Mouse (Mus musculus) thymus, postnatal 0 days (tissue): ENCODE results near the gene Mcf2l. TPM values are rescaled to one million over a fixed set of nuclear protein-coding genes. Genes with fewer than 3 reads are reported as not detected.

Experiments used
- DNase-seq: peaks from one replicate; pipeline ENCODE4 v3.0.0-alpha.2; 2015; ENCODE audit warnings: low spot score
- polyA plus RNA-seq: library from polyadenylated mRNA; unstranded; fragments of >200 nt; fragmentation: Nextera tagmentation; extraction: Ambion mirVana; gene quantifications from 2 replicates; pipeline ENCODE4 v1.2.1, GENCODE M21; 2015

Gene Mcf2l
- polyA plus RNA-seq, 1 experiment from 2014 or later, result 4.8 TPM

DNA sequence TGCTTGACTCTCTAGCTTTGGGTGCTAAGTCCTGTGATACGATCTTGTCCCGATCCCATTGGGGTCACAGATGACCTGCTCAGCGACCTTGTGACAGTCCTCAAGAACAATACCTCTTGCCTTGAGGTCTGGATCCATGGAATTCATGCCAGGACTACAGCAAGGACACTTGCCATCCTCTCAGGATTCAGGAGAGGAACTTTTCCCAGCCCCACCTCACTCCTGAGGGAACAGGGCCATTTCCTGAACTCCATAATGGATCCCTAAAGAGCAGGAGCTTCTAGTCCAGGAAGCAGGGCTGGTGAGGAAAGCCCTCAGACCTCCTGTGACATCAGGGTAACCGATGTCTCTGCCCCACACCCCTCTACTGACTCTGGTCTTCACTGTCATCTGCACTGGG lies 34.1 kb downstream of the Mcf2l start:
- no peak for DNase-seq

- DNase-seq, result no peak
Measured at GRCm38 (mm10) chr8:12912011-12912410, 38.4 kb downstream of the Mcf2l start.

DNA sequence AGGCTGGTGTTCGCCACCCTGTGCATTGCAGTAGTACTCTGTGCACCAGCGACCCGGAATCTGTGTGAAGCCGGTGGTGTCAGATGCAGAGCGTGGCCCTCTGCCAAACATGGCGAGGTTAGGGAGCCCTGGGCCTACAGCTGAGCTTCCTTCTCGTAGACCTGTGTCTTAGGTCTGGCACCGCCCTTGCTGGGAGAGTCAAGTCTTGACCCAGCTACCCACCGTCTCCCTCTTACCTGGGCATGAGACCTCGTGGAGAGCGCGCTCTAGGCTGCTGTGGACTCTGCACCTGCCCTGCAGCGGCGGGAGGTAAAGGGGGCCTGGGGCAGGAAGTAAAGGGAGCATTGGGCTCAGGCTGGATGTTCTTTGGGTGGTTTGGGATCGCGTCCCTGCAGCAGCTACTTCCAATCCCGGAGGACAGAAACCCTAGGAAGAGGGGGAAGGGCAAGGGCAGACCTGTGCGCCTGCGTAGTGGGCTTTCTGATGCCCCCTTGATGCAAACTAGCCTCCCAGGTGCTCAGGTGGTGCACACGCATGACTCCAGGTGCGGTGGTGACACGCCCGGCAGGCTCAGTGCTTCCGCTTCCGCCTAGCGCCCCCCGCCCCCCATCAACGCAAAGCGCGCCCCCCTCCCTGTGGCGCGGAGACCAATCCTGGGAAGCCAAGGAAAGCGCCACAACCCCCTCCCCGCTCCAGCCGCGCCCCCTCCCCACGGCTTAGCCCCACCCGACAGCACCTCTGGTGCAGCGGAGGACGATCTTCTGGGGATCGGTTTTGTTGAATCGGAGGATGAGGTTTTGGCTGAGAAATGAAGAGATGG lies 41.8 kb downstream of the Mcf2l start:
- DNase-seq, result peak; percentile 6

- no peak for DNase-seq
Measured at GRCm38 (mm10) chr8:12916156-12916900, 42.7 kb downstream of the Mcf2l start.

DNA sequence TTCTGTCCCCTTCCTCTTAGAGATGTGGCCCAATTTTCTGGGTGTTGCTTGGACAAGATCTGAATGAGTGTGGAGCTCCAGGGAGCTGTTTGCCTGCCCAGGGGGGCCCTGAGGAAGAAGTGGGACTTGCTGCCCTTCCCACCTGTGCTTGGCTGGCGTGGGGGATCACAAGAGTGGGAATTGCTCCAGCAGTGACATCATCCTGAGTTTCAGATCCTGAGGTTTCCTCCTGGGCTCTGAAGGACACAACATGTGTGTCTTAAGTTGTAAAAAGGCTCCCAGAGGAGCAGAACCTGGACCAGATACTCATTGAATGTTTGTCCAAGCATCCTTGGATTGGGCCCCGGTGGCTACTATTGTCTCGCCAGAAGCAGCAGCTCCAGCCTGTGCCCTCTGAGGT lies 43.4 kb downstream of the Mcf2l start:
- DNase-seq, result no peak

DNA sequence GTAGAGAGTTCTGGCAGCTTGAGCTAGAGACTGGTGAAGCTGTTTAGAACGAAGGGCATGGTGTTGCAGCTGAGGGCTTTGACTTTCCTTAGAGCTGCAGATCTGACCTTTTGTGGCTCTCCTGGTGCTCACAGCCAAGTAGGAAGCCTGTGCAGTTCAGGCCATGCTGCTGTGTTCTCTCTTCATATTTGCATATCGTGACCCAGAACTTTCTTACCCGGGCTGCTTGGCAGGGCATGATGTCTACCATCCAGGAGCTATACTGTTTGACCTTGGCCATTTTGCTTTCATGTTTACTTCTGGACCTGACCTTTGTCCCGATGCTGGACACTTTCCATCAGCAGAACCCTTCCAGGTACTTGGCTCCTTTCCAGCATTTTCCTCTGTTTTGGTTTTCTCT lies 44.2 kb downstream of the Mcf2l start:
- no peak for DNase-seq

- no peak for DNase-seq
Measured at GRCm38 (mm10) chr8:12920599-12920998, 47.0 kb downstream of the Mcf2l start.

GRCm38 (mm10) chr8:12925051-12925450 lies 51.4 kb downstream of the Mcf2l start:
- no peak for DNase-seq

DNA sequence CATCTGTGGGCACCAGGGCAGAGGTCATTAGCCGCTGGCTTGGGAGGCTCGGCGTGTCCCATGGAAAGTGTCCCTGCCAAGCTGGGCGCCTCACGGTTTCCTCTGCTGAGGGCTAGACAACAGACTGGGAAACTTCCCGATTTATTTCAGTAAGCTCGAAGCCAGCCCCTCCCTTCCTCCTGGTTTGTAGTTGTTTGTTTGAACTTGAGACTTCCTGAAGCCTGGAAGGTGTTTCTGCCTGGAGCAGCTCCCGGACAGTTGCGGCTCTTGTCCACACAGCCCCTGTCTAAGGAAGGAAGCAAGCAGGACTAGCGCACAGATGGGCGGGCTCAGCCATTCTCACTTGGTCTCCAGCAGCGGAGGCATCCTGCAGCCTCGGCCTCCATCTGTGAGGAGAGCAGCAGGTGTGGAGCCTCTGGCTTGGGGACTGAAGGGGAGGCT lies 52.4 kb downstream of the Mcf2l start:
- no peak for DNase-seq

GRCm38 (mm10) chr8:12927204-12927983 lies 53.8 kb downstream of the Mcf2l start:
- DNase-seq, result peak; percentile 16

- no peak for DNase-seq
Measured at GRCm38 (mm10) chr8:12928033-12928432, 54.4 kb downstream of the Mcf2l start.

DNA sequence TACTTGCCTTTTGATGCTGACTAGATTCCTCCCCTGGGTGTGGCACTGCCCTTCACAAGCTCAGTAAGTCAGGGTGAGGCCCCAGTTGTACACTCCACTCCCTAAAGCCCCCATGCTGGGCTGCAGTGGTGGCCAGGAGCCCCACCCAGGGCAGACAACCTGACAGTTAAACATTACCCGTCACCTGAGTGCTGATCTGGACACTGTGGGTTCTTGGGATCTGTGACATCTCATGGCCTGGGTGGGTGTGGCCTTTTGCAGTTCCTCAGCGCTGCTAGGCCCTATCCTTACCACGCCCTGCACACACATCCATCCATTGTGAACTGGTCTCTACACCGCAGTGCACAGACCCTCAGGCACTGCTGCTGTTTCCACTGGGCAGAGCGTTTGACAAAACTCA lies 55.3 kb downstream of the Mcf2l start:
- no peak for DNase-seq

- no peak for DNase-seq
Measured at GRCm38 (mm10) chr8:12930290-12930689, 56.7 kb downstream of the Mcf2l start.

GRCm38 (mm10) chr8:12931426-12931825 lies 57.8 kb downstream of the Mcf2l start:
- no peak for DNase-seq

GRCm38 (mm10) chr8:12932520-12932919 lies 58.9 kb downstream of the Mcf2l start:
- DNase-seq, result no peak

DNA sequence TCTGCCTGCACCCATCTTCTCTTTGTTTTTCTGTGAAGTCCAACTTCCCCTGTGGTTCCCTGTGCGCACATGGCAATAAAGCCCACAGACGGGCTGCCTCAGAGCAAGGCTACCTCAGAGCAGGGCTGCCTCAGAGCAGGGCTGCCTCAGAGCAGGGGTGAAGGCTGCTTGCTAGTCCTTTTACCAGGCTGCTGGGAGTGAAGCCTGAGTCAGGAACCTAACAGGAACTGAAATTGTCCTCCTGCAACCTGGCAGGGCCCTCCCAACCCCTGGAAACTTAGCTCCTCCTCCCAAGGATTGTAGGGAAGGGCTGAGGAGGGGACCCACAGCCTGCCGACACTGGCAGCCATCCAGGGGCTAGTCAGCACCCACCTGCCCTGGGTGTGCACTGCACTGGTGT lies 60.2 kb downstream of the Mcf2l start:
- no peak for DNase-seq

GRCm38 (mm10) chr8:12934453-12935043 lies 60.9 kb downstream of the Mcf2l start:
- DNase-seq, result no peak

- no peak for DNase-seq
Measured at GRCm38 (mm10) chr8:12940549-12940948, 66.9 kb downstream of the Mcf2l start.

- no peak for DNase-seq
Measured at GRCm38 (mm10) chr8:12941161-12941926, 67.7 kb downstream of the Mcf2l start.
